Mouse (Mus musculus) common myeloid progenitor, adult 5-6 weeks (primary cell): Measurements from ENCODE around the gene Kat6b. TPM values are rescaled to one million over a fixed set of nuclear protein-coding genes. Genes with fewer than 3 reads are reported as not detected.
"Not testable (repeated sequence)": the region's sequence is repeated elsewhere in the genome, so short reads cannot be mapped to it uniquely, and the experiment has no call there.

Experiments used
- ATAC-seq: replicated peaks from 2 replicates; pipeline ENCODE4 v1.8.0; 2016; ENCODE audit warnings: low read depth, mild to moderate bottlenecking, moderate TSS enrichment, inconsistent platforms; ENCODE audit not compliant: poor library complexity, severe bottlenecking
- total RNA-seq: library from RNA; stranded (forward); fragments of 200-1000, 187-1606 nt; gene quantifications from 2 replicates; pipeline ENCODE4 v1.2.3, GENCODE M21; 2017

The Kat6b gene
- total RNA-seq, 1 experiment from 2014 or later = 17.4 TPM

DNA sequence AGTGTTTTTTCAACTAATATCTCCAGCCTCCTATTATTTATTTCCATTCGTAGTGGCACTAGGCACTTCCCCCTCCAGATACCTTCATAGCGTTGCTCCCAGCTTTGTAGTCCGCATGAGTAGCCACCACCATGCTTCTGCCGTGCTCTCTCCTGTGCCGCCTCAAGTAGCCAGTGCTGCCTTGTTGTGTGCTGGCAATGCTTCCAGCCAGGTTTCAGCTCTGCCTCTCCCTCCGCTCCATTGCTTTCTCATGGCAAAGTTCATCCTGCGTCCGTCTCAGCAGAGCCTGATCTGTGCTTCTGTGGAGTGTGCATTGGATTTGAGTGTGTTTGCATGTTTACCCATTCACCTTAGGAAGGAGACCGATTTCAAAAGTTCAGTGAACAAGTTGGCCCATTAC lies 144.7 kb downstream of the Kat6b start:
- no peak for ATAC-seq

DNA sequence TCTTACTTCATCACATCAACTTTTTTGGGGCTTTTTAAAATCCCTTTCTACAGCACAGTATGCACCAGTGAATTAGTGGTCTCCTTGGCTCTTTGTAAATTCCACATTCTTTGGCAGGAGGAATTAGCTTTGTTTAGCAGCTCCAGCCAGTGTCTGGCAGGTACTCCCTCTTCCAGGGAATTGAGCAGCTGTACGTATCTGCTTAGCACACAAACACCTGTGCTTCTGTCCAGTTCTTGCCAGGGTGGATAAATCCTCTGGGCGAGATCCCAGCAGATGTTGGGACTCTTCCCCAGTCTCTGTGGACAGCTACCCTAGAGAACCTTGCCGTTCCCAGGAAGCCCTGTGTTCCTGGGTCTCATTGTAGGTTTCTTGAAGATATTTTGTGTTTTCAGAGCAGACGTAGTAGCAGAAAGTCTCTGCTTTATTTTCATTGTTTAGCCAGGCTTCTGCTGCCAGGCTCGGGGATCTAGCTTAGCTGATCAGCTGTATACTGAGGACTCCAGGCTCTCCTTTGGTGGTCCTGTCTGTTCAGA lies 150.5 kb downstream of the Kat6b start:
- no peak for ATAC-seq

DNA sequence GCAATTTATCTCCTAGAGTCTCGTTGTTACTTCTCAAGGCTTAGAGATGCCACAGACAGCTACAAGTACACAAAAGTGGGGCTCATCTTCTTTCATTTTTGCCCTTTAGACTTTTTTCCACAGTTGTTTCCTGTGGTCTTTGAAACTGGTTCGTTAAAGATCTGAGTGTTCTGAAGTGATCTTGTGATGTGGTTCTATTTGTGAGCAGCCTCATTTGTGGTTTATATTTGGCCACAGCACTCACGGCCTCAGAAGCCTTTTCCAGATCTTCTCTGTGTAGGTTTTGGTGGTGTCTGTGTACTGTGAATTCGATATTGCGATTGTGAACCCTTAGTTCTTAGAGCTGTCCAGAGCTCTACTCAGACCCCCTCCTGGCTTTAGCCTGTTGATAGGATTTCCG lies 155.3 kb downstream of the Kat6b start:
- 0 out of 2 replicates have a peak, but pooled peaks have one; percentile 39 for ATAC-seq

DNA sequence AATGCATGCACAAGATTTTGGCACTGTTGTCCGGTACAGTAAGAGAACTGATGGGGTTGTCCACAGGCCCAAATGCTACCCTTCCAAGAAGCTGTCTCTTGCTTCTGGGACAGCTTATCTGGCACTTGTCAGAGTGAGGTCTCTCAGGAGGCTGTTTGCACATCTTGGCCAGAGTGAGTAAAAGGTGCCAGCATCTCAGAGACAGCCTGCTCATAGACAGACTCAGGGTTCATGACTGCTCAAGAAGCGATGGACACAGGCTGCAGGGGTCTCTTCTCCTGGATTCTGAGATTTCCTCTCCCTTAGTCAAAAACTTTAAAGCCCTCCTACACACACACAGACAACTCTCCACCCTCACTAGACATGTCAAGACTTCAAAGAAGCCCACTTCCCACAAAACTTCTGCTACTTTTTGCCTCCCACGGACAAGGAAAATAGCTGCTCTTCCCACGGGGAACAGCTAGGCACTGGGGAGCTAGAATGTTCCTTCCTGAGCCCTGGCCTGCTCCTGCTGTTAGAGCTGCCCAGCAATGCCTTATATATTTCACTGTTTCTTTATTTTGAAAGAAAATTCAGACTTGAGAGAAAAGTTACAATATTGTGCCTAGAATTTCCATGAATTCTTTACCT lies 159.7 kb downstream of the Kat6b start:
- no peak for ATAC-seq

DNA sequence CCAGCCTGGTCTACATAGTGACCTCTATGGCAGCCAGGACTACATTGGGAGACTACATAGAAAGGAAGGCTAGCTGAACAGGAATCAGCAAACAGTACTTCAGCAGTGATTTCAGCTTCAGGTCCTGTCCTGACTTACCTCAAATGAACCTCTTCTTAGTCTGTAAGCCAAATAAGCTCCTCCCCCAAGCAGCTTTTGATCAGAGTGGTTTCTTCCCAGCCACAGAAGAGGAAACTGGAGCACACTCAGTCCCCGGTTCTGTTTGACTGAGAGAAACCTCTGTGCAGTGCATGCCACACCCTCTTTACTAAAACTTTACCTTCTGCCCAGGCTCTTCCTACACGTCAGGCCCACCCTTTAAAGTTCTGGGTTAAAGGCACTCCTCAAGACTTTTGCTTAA lies 172.6 kb downstream of the Kat6b start:
- peak; percentile 98 for ATAC-seq

DNA sequence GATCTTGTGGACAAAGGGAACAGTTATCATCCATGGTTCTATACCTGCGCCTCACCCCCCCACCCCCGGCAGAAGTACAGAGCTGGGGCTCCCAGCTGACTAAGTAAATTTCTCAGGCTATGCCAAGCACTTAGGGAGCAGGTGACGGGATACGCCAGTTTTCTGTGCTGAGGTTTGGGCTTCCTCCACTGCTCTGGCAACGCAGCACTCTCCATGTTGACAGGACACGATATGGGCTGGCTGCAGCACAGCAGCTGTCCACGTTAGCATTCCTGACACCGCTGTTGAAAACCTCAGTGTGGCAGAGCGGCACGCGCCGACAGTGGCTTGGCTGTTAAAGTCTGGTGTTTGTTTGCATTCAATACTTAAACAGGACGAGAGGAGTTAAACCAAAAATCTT lies 177.9 kb downstream of the Kat6b start:
- ATAC-seq = no peak

DNA sequence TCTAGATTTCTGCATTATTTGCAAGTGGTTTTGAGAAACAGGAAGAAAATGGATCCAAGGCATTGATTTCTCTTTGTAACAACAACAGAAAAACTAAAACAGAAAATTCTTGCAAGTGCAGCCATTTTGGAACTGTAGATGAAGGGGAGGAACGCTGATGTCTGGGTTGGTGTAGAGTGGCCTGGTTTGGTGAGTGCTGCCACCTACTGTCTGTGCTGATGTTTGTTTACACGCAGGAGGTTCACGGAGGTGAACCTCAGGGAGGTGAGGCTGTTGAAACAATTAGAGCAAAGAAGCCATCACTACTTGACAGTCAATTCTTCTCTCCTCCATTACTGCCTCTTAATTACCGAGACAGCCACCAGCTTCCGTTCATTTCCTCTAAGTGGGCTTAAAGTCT lies 178.4 kb downstream of the Kat6b start:
- peak; percentile 81 for ATAC-seq

DNA sequence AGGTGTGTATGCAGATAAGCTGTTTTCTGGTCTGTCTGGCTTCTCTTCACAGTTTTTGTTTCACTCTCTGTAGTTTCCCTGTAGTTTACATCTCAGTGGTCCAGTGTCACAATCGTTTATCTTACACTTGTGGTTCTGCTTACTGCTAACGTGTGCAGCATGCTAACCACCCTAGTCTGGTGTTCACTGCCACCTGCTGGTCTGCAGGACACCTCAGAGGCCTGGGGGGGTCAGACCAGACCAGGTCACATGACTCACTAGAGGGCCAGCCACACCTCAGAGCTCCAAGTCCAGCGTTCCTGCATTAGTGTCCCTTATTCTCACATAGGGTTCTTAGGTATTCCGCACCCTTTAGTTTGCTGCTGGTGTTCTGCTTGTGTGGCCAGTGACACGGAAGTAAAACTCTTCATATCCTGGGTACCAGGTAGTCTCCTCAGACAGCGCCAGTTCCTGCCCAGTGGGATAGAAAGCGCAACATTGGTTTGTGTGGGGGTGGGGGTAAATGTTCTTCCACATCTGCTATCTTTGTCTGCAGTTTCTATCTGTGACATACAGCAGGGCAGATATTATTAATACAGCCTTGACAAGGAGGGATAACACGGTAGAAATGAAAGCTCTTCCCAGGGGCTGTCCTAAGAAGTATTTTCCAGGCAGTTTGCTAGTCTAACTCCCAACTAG lies 181.4 kb downstream of the Kat6b start:
- peak; percentile 64 for ATAC-seq

DNA sequence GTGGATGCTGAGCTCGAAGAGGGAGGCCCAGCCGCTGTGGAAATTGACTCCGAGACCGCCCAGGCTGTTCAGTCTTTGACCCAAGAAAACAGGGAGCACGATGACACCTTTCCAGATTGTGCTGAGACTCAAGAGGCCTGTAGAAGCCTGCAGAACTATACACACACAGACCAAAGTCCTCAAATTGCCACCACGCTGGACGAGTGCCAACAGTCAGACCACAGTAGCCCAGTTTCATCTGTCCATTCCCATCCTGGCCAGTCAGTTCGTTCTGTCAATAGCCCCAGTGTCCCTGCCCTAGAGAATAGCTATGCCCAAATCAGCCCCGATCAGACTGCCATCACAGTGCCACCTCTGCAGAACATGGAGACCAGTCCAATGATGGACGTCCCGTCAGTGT lies 188.0 kb downstream of the Kat6b start:
- ATAC-seq = no peak

DNA sequence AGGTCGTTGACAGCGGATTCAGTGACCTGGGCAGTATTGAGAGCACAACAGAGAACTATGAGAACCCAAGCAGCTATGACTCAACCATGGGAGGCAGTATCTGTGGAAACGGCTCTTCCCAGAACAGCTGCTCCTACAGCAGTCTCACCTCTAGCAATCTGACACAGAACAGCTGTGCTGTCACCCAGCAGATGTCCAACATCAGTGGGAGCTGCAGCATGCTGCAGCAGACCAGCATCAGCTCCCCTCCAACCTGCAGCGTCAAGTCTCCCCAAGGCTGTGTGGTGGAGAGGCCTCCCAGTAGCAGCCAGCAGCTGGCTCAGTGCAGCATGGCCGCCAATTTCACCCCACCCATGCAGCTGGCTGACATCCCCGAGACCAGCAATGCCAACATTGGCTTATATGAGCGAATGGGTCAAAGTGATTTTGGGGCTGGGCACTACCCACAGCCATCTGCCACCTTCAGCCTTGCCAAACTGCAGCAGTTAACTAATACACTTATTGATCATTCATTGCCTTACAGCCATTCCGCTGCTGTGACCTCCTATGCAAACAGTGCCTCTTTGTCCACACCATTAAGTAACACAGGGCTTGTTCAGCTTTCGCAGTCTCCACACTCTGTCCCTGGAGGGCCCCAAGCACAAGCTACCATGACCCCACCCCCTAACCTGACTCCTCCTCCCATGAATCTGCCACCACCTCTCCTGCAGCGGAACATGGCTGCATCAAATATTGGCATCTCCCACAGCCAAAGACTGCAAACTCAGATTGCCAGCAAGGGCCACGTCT lies 188.6 kb downstream of the Kat6b start:
- no peak for ATAC-seq

DNA sequence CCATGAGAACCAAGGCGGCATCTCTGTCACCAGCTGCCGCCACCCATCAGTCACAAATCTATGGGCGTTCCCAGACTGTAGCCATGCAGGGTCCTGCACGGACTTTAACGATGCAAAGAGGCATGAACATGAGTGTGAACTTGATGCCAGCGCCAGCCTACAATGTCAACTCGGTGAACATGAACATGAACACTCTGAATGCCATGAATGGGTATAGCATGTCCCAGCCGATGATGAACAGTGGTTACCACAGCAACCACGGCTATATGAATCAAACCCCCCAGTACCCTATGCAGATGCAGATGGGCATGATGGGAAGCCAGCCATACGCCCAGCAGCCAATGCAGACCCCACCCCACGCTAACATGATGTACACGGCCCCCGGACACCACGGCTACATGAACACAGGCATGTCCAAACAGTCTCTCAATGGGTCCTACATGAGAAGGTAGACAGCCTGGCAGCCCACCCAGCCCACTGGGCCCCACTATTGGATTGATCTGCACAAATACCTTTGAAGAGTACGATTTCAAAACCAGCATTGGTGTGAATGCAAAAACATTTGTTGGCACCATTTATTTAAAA lies 189.3 kb downstream of the Kat6b start:
- ATAC-seq = not testable (repeated sequence)

DNA sequence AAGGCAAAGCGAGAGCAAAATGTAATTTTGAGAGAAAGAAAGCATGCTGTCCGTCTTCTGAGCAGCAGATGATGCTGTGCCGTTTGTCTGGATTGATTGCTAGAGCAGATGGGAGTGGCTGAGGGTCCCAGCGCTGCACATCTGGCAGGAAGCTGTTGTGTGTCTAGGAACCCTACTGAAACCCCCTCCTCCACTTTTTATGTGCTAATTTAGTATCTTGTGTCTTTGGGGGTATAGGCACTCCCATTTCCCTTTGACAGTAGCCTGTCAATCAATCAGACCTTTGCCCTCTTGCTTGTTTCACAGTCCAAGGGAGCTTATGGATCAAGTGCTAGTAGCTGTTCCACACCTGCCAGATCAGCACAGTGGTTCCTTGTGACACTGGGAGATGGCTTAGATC lies 191.9 kb downstream of the Kat6b start:
- no peak for ATAC-seq

DNA sequence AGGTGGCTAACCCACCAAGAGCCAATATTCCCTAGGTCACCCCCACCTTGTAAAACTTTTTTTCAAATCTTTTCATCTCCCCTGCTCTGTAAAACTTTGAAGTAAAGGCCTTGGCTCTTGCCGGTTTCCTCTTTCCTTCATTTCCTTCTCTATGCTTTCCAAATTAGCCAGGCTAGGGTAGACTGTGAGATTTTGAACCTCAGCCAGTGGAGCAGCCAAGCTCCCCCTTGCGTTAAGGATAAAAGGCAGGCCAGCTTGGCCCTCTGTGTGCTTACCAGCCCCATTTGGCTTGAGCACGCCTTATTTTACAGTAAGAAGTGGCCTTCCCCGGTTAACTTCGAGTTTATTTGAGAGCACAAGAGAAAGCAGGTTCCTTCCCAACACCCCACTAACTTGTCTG lies 193.2 kb downstream of the Kat6b start:
- ATAC-seq = no peak

DNA sequence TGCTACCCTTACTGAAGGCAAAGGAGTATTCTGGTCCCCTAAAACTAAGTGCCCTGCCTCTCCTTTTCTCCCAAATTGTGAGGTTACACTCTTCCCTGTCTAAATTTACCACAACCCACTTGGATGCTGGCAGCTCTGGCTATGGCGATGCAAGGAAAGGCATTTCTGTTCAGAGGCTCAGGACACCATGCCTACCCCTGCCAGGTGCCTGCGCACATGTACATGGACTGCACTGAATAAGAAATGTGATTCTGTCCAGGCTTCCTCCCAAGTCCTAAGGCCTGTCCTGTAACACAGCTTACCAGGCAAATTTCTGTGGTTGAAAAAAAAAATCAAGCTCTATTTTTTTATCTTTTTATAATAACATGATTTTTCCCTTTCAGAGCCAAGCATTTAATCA lies 195.0 kb downstream of the Kat6b start:
- no peak for ATAC-seq

DNA sequence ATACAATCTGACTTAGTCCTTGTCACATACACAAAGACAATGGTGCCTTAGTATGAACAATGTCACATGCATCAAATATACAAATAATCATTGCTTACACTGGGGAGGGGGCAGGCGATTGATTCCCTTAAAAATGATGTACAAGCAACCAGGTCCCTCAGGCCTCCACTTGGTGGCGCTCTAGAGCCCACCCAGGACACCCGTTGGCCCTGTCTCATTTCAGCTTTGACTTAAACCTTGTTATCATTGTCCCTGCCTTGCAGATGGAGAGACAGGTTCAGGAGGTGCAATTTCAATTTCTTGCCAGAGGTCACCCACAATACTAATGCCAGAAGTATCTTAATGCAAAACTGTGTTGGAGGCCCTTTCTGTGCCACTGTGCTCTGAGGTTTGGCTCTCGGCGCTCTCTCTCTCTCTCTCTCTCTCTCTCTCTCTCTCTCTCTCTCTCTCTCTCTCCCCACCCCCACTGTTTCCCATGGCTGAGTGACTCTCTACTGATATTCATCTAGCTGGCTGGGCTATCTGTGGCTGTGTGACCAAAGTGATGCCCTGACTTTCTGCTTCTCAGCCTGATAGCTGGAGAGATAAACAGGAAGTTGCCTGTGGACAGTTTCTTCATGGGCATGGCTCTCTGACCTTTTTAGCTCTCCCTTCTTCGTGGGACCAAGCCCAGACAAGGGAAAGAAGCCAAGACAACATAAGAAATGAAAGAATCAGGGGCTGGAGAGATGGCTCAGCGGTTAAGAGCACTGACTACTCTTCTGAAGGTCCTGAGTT lies 197.5 kb downstream of the Kat6b start:
- peak; percentile 60 for ATAC-seq

DNA sequence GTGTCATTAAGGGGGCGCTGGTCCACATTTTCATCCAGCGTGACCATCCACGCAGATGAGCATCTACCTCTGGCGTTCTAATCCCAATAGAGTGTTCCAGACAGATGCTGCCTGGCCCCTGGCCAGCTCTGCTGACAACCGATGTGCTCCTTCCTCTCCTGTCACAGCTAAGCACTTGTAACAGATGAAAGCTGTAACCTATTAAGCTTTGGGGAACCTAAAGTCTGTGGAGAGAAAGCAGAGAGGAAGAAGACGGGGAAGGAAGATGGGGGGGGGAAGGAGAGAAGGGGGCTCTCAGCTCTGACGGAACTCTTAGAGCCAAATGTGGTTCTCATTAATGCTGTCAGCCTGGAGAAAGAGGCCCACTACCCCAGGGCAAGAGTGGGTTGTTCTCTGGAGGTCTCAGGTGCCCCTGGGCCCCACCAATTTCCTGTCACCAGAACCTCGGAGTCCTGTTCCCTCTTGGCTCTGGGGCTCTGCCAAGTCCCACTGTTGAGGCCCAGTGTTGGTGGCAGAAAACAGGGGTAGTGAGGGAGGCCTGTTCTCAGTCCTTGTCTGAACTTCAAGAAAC lies 198.5 kb downstream of the Kat6b start:
- peak; percentile 28 for ATAC-seq

DNA sequence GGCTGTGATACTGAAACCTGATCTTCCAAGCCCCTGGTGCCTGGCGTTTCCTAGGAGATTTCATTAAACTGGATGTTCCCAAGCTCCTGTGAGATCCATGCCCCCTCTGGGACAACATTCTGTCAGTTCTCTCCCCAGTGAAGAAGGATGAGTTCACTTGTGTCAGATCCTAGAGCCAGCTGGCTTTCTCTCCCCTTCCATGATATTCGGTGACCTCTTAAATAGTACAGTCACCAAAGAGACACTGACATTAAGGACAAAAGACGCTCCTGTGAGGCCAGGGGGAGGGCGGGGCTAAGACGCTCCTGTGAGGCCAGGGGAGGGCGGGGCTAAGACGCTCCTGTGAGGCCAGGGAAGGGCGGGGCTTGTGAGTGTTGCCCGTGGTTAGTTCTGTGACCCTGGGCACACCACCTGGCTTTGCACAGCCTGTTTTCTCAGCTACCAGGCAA lies 201.5 kb downstream of the Kat6b start:
- ATAC-seq = peak; percentile 88

DNA sequence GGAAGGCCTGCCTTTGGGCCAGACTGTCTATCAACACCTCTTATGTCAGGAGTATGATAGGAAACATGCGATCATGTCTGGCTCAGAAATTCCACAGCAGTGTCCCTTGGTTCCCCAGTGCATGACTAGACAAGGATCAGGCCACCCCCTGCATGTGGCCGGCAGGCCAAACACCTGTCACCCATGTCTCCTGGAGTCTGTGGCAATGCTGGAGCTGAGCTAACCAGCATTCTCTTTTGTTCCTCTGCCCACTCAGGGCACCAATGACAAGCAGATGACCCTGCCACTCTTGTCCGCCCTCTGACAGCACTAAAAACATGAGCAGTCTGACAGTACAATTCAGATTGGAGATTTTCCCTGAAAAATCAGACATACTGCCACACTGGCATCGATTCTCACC lies 202.6 kb downstream of the Kat6b start:
- ATAC-seq = no peak

DNA sequence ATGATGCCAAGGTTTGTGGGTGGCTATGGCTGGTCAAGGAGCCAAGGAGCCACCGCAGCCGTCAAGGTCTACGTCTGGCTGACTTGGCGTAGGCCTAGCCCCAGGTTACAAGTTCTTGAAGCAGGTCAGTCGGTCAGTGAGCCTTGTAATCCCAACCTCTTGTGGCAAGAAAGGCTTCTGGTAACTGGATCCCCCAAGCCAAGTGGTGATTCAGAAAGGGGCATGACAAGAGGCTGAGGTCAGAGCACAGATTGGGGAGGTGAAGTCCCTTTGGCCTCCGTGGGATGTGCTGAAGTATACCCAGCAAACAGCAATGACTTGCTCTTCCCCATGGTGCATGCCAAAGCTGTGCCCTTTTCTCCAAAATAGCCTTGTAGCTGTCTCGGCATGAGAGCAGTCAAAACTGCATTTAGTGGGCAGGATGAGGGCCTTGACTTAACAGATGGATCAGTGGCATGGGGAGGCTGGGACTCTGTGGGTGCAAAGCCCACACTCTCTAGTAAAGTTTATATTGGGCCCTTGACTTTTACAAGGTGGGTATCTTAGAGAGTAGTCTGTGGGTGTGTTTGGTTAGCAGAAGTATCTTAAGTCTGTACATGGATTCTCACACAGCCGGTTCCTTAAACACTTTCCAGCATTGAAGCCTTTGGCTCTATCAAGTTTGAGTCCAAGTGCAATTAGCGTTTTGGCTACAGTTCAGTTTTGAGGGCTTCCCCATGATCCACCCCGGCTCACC lies 204.3 kb downstream of the Kat6b start:
- ATAC-seq = no peak
